Mouse (Mus musculus) myocyte (in vitro differentiated cells): ENCODE measurements around the gene Lhx5.

ENCODE experiments used
- CEBPB ChIP-seq: IDR thresholded peaks from 2 replicates; pipeline ENCODE4 v1.6.1; 2011; ENCODE audit warnings: mild to moderate bottlenecking, moderate library complexity; ENCODE audit not compliant: poor library complexity, insufficient read depth, severe bottlenecking
- E2F4 ChIP-seq: IDR thresholded peaks from one replicate; pipeline ENCODE4 v1.6.1; 2011; ENCODE audit warnings: mild to moderate bottlenecking, control low read depth, moderate library complexity; ENCODE audit not compliant: insufficient read depth
- MAX ChIP-seq: IDR thresholded peaks from one replicate; pipeline ENCODE4 v1.6.1; 2011; ENCODE audit warnings: low read depth, mild to moderate bottlenecking, control low read depth
- MYOD1 ChIP-seq, 3 experiments: IDR thresholded peaks; one replicate each; pipeline ENCODE4 v1.6.1; 2011; ENCODE audit warnings: control low read depth in 2 of 3, low read depth in 2 of 3, mild to moderate bottlenecking in 2 of 3, moderate library complexity in 1 of 3; ENCODE audit not compliant: insufficient read length in 2 of 3, control insufficient read depth in 1 of 3
- MYOG ChIP-seq, 3 experiments: IDR thresholded peaks; one replicate each; pipeline ENCODE4 v1.6.1; 2011; ENCODE audit warnings: control low read depth in 2 of 3, low read depth in 2 of 3, mild to moderate bottlenecking in 2 of 3; ENCODE audit not compliant: insufficient read length in 2 of 3, control insufficient read depth in 1 of 3, insufficient read depth in 1 of 3
- POLR2A ChIP-seq: IDR thresholded peaks from one replicate; pipeline ENCODE4 v1.6.1; 2011; ENCODE audit warnings: low read depth, mild to moderate bottlenecking, control low read depth, moderate library complexity; ENCODE audit not compliant: insufficient read length
- POLR2AphosphoS2 ChIP-seq: IDR thresholded peaks from one replicate; pipeline ENCODE4 v1.6.1; 2011; ENCODE audit warnings: low read depth, control low read depth; ENCODE audit not compliant: insufficient read length
- REST ChIP-seq: IDR thresholded peaks from one replicate; pipeline ENCODE4 v1.6.1; 2011; ENCODE audit warnings: mild to moderate bottlenecking, control low read depth, moderate library complexity; ENCODE audit not compliant: insufficient read depth, insufficient read length
- SRF ChIP-seq: IDR thresholded peaks from one replicate; pipeline ENCODE4 v1.6.1; 2011; ENCODE audit warnings: low read depth; ENCODE audit not compliant: control insufficient read depth, insufficient read length
- TCF12 ChIP-seq: IDR thresholded peaks from one replicate; pipeline ENCODE4 v1.6.1; 2011; ENCODE audit warnings: mild to moderate bottlenecking, control low read depth; ENCODE audit not compliant: poor library complexity, insufficient read depth, severe bottlenecking
- USF1 ChIP-seq: IDR thresholded peaks from one replicate; pipeline ENCODE4 v1.6.1; 2011; ENCODE audit warnings: low read depth, mild to moderate bottlenecking, control low read depth, moderate library complexity

DNA sequence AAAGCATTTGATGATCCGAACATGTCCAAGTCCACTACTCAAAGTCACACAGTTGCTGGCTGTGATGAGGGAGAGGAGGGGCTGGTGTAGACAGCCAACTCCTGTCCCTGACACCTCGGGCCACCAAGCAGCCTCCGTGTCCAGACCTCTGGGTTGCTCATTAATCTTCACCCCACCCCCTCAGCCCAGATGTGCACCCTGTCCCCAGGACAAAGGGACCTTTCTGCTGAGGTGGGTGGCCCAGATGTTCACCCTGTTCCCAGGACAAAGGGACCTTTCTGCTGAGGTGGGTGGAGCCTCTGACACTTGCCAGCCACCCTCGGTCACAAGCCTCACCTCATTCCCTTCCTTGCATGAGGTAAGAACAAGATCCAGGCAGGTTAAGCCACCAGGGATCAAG lies 40.0 kb downstream of the Lhx5 start:
- TF ChIP-seq TCF12 (no peak), POLR2A (no peak), USF1 (no peak), MAX (no peak), CEBPB (no peak), MYOD1 (IDR thresholded peaks at IDR 0.05; ENCODE audit: control insufficient read depth in 1 of 3, insufficient read length in 2 of 3, low read depth in 2 of 3) (no peak), MYOG (IDR thresholded peaks at IDR 0.05; ENCODE audit: control insufficient read depth in 1 of 3, insufficient read depth in 1 of 3, insufficient read length in 2 of 3, low read depth in 2 of 3) (no peak), POLR2AphosphoS2 (no peak), REST (no peak), E2F4 (no peak), SRF (no peak)
